Mouse (Mus musculus) myocyte (in vitro differentiated cells): Measurements from ENCODE around the gene Ndufc2. TPM values are rescaled to one million over a fixed set of nuclear protein-coding genes. Genes with fewer than 3 reads are reported as not detected.

Experiments
- H3K27me3 ChIP-seq: one replicate; pipeline ENCODE4 v1.6.1; 2011; ENCODE audit not compliant: control insufficient read depth, insufficient read depth, insufficient read length
- H3K36me3 ChIP-seq: one replicate; pipeline ENCODE4 v1.6.1; 2011; ENCODE audit not compliant: control insufficient read depth, insufficient read depth
- H3K4me2 ChIP-seq: one replicate; pipeline ENCODE4 v1.6.1; 2011; ENCODE audit warnings: low read depth, control low read depth
- H3K4me3 ChIP-seq: one replicate; pipeline ENCODE4 v1.5.1; 2011; ENCODE audit warnings: mild to moderate bottlenecking, control low read depth, moderate library complexity
- H3K79me2 ChIP-seq: one replicate; pipeline ENCODE4 v1.6.1; 2011; ENCODE audit not compliant: control insufficient read depth, insufficient read depth
- H3ac ChIP-seq: one replicate; pipeline ENCODE4 v1.6.1; 2011; ENCODE audit not compliant: control insufficient read depth, insufficient read length
- CEBPB ChIP-seq: IDR thresholded peaks from 2 replicates; pipeline ENCODE4 v1.6.1; 2011; ENCODE audit warnings: mild to moderate bottlenecking, moderate library complexity; ENCODE audit not compliant: poor library complexity, insufficient read depth, severe bottlenecking
- E2F4 ChIP-seq: IDR thresholded peaks from one replicate; pipeline ENCODE4 v1.6.1; 2011; ENCODE audit warnings: mild to moderate bottlenecking, control low read depth, moderate library complexity; ENCODE audit not compliant: insufficient read depth
- MAX ChIP-seq: IDR thresholded peaks from one replicate; pipeline ENCODE4 v1.6.1; 2011; ENCODE audit warnings: low read depth, mild to moderate bottlenecking, control low read depth
- MYOD1 ChIP-seq, 3 experiments: IDR thresholded peaks; one replicate each; pipeline ENCODE4 v1.6.1; 2011; ENCODE audit warnings: control low read depth in 2 of 3, low read depth in 2 of 3, mild to moderate bottlenecking in 2 of 3, moderate library complexity in 1 of 3; ENCODE audit not compliant: insufficient read length in 2 of 3, control insufficient read depth in 1 of 3
- POLR2A ChIP-seq: IDR thresholded peaks from one replicate; pipeline ENCODE4 v1.6.1; 2011; ENCODE audit warnings: low read depth, mild to moderate bottlenecking, control low read depth, moderate library complexity; ENCODE audit not compliant: insufficient read length
- POLR2AphosphoS2 ChIP-seq: IDR thresholded peaks from one replicate; pipeline ENCODE4 v1.6.1; 2011; ENCODE audit warnings: low read depth, control low read depth; ENCODE audit not compliant: insufficient read length
- REST ChIP-seq: IDR thresholded peaks from one replicate; pipeline ENCODE4 v1.6.1; 2011; ENCODE audit warnings: mild to moderate bottlenecking, control low read depth, moderate library complexity; ENCODE audit not compliant: insufficient read depth, insufficient read length
- SRF ChIP-seq: IDR thresholded peaks from one replicate; pipeline ENCODE4 v1.6.1; 2011; ENCODE audit warnings: low read depth; ENCODE audit not compliant: control insufficient read depth, insufficient read length
- TCF12 ChIP-seq: IDR thresholded peaks from one replicate; pipeline ENCODE4 v1.6.1; 2011; ENCODE audit warnings: mild to moderate bottlenecking, control low read depth; ENCODE audit not compliant: poor library complexity, insufficient read depth, severe bottlenecking
- TCF3 ChIP-seq: IDR thresholded peaks from one replicate; pipeline ENCODE4 v1.6.1; 2011; ENCODE audit warnings: low read depth, control low read depth; ENCODE audit not compliant: insufficient read length
- USF1 ChIP-seq: IDR thresholded peaks from one replicate; pipeline ENCODE4 v1.6.1; 2011; ENCODE audit warnings: low read depth, mild to moderate bottlenecking, control low read depth, moderate library complexity
- polyA plus RNA-seq: library from polyadenylated mRNA; unstranded; fragments of >200 nt; fragmentation: generic; extraction: Trizol; gene quantifications from one replicate; pipeline ENCODE4 v1.2.1, GENCODE M21; 2012; ENCODE audit warnings: missing spikeins

The Ndufc2 gene
- polyA plus RNA-seq, 1 experiment = 211 TPM

- no peak overlapping the region for H3ac ChIP-seq
- TF ChIP-seq USF1 (no peak), TCF3 (no peak), MAX (no peak)
- H3K36me3 ChIP-seq = no peaks in the 10 kb centered on the region
- H3K79me2 ChIP-seq = no peaks in the 10 kb centered on the region
- H3K4me3 ChIP-seq = no peak overlapping the region
- H3K4me2 ChIP-seq = no peak overlapping the region
- no peaks in the 10 kb centered on the region for H3K27me3 ChIP-seq
These were observed 44.5 kb upstream of the Ndufc2 start for GRCm38 (mm10) chr7:97355068-97355841.

GRCm38 (mm10) chr7:97356253-97356652, 43.5 kb upstream of the Ndufc2 start:
- H3K4me3 ChIP-seq = no peak overlapping the region
- no peaks in the 10 kb centered on the region for H3K79me2 ChIP-seq
- H3K4me2 ChIP-seq = no peak overlapping the region
- H3K36me3 ChIP-seq = no peaks in the 10 kb centered on the region
- no peaks in the 10 kb centered on the region for H3K27me3 ChIP-seq
- H3ac ChIP-seq = no peak overlapping the region
- TF ChIP-seq TCF3 (no peak), CEBPB (no peak), SRF (no peak), POLR2AphosphoS2 (no peak)

GRCm38 (mm10) chr7:97356875-97357276, 42.9 kb upstream of the Ndufc2 start:
- Histone ChIP-seq H3K4me2 (no peak overlapping the region), H3K79me2 (no peaks in the 10 kb centered on the region), H3K27me3 (no peaks in the 10 kb centered on the region), H3K36me3 (no peaks in the 10 kb centered on the region), H3K4me3 (no peak overlapping the region), H3ac (no peak overlapping the region)
- TF ChIP-seq SRF (no peak), USF1 (no peak), POLR2AphosphoS2 (no peak), TCF12 (no peak)

- H3ac ChIP-seq = no peak overlapping the region
- no peak overlapping the region for H3K4me2 ChIP-seq
- TF ChIP-seq POLR2A = no peak
- TF ChIP-seq MAX = no peak
- TF ChIP-seq TCF12 = no peak
- TF ChIP-seq E2F4 = no peak
- TF ChIP-seq POLR2AphosphoS2 = no peak
- no peak for TF ChIP-seq MYOD1 (IDR thresholded peaks at IDR 0.05; ENCODE audit: control insufficient read depth in 1 of 3, insufficient read length in 2 of 3, low read depth in 2 of 3)
- TF ChIP-seq REST = no peak
- TF ChIP-seq TCF3 = no peak
- TF ChIP-seq CEBPB = no peak
- no peak for TF ChIP-seq SRF
- no peaks in the 10 kb centered on the region for H3K36me3 ChIP-seq
- H3K27me3 ChIP-seq = no peaks in the 10 kb centered on the region
- no peak overlapping the region for H3K4me3 ChIP-seq
- no peaks in the 10 kb centered on the region for H3K79me2 ChIP-seq
These were observed 42.0 kb upstream of the Ndufc2 start for GRCm38 (mm10) chr7:97357840-97358239.

GRCm38 (mm10) chr7:97358347-97358746, 41.5 kb upstream of the Ndufc2 start:
- H3K4me2 ChIP-seq = no peak overlapping the region
- H3K27me3 ChIP-seq = no peaks in the 10 kb centered on the region
- TF ChIP-seq TCF3 (no peak), CEBPB (no peak)
- H3K4me3 ChIP-seq = no peak overlapping the region
- H3K36me3 ChIP-seq = no peaks in the 10 kb centered on the region
- no peaks in the 10 kb centered on the region for H3K79me2 ChIP-seq
- H3ac ChIP-seq = no peak overlapping the region

- Histone ChIP-seq H3K27me3 (no peaks in the 10 kb centered on the region), H3K4me2 (no peak overlapping the region), H3K36me3 (no peaks in the 10 kb centered on the region)
These were observed 39.6 kb upstream of the Ndufc2 start for GRCm38 (mm10) chr7:97360166-97360565.

More at GRCm38 (mm10) chr7:97360166-97360565, 39.6 kb upstream of the Ndufc2 start:
- no peak overlapping the region for H3K4me3 ChIP-seq
- TF ChIP-seq MYOD1 (IDR thresholded peaks at IDR 0.05; ENCODE audit: control insufficient read depth in 1 of 3, insufficient read length in 2 of 3, low read depth in 2 of 3) (no peak), POLR2AphosphoS2 (no peak), TCF12 (no peak), POLR2A (no peak), TCF3 (no peak), USF1 (no peak), REST (no peak)
- H3ac ChIP-seq = no peak overlapping the region
- H3K79me2 ChIP-seq = no peaks in the 10 kb centered on the region
